Mouse (Mus musculus) stomach, postnatal 0 days (tissue): ENCODE measurements around the gene Il34.

ENCODE experiments used
- CTCF ChIP-seq: IDR thresholded peaks from 2 replicates; pipeline ENCODE4 v1.5.1; 2016; ENCODE audit warnings: antibody characterized with exemption, low read depth, mild to moderate bottlenecking, moderate library complexity
- EP300 ChIP-seq: optimal IDR thresholded peaks from 2 replicates; pipeline ENCODE3; 2016; ENCODE audit warnings: antibody characterized with exemption

DNA sequence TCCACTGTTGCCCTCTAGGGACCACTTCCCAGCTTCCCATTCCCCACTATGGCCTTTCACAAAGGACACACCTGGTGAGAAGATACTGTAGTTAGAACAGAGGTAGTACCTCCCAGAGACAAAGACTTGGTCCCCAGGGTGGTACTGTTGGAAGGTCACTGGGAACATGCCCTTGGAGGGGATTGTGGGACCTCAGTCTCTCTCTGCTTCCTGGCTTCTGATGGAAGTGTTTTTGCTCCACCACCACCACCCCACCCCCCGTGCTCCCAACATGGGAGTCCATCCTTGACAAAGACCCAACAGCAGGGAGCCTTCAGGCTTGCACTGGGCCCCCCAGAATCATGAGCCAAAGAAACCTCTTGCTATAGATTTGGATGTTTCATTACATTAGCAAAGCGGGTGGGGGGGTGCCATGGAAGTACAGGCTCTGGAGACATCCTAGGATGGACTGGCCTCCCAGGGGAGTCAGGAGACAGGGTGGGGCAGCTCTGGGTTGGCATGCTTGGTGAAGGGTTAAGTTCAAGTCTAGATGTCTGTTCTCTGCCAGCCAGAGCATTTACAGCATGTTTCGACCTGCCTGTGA, 99.3 kb downstream of the Il34 start:
- no peak for TF ChIP-seq CTCF
- no peak for TF ChIP-seq EP300
